Mouse (Mus musculus): Measurements from ENCODE around the gene Npr2. TPM values are rescaled to one million over a fixed set of nuclear protein-coding genes. Genes with fewer than 3 reads are reported as not detected.

Npr2 gene
- polyA plus RNA-seq, 1 experiment from 2014 or later = 10.6 TPM

GRCm38 (mm10) chr4:43655656-43656338 lies 24.1 kb downstream of the Npr2 start:
- 5% methylated on average over 32 of the region's 34 CpGs for WGBS

GRCm38 (mm10) chr4:43656339-43657109 lies 24.8 kb downstream of the Npr2 start, which contains the start of gene Hint2:
Gene Hint2 (minus strand): TSS chr4:43656466.
- peak within 1 kb of the TSS; percentile 89 for H3K27ac ChIP-seq
- peaks cover 10% of the 10 kb centered on the region; the same call in 1 of the 2 replicates for H3K27me3 ChIP-seq
- ATAC-seq (ENCODE audit: borderline replicate concordance, extremely low read depth, low FRiP score, low TSS enrichment) = peak; percentile 96
- peak within 1 kb of the TSS; percentile 79 for H3K4me3 ChIP-seq
- H3K36me3 ChIP-seq = no peaks in the 10 kb centered on the region
- peak within 1 kb of the TSS; percentile 85 for H3K9ac ChIP-seq
- under 1% methylated on average over 34 of the region's 34 CpGs for WGBS
- H3K9me3 ChIP-seq = no peaks in the 10 kb centered on the region
- peaks cover 15% of the 10 kb centered on the region for H3K4me1 ChIP-seq
- peak within 1 kb of the TSS; percentile 76 for H3K4me2 ChIP-seq

More at GRCm38 (mm10) chr4:43655656-43656338, 24.1 kb downstream of the Npr2 start:
- Histone ChIP-seq H3K9ac (peak overlapping the region; percentile 85), H3K36me3 (no peaks in the 10 kb centered on the region; the same call in 1 of the 2 replicates), H3K9me3 (no peaks in the 10 kb centered on the region), H3K4me2 (peak overlapping the region; percentile 76), H3K27me3 (peaks cover 3% of the 10 kb centered on the region; the same call in 1 of the 2 replicates), H3K27ac (peak overlapping the region; percentile 89), H3K4me3 (peak overlapping the region; percentile 79), H3K4me1 (peaks cover 15% of the 10 kb centered on the region)
- ATAC-seq (ENCODE audit: borderline replicate concordance, extremely low read depth, low FRiP score, low TSS enrichment) = peak; percentile 16; the same call in 1 of the 2 replicates

- no peak for ATAC-seq (ENCODE audit: borderline replicate concordance, extremely low read depth, low FRiP score, low TSS enrichment)
- Histone ChIP-seq H3K27me3 (peaks cover 14% of the 10 kb centered on the region), H3K9ac (no peak overlapping the region), H3K4me2 (peak overlapping the region; percentile 76), H3K9me3 (no peaks in the 10 kb centered on the region), H3K27ac (0 out of 2 replicates have a peak overlapping the region, but pooled peaks have one; percentile 89), H3K4me3 (peak overlapping the region; percentile 79), H3K4me1 (peaks cover 15% of the 10 kb centered on the region), H3K36me3 (no peaks in the 10 kb centered on the region)
- WGBS = 50% methylated on average over 4 of the region's 4 CpGs
Measured at GRCm38 (mm10) chr4:43657146-43657545, 25.4 kb downstream of the Npr2 start.

GRCm38 (mm10) chr4:43666412-43666811 lies 34.7 kb downstream of the Npr2 start:
- ATAC-seq (ENCODE audit: borderline replicate concordance, extremely low read depth, low FRiP score, low TSS enrichment) = no peak
- H3K4me3 ChIP-seq = no peak overlapping the region
- H3K27me3 ChIP-seq = peaks cover 44% of the 10 kb centered on the region
- no peak overlapping the region for H3K9ac ChIP-seq
- 21% methylated on average over 4 of the region's 4 CpGs for WGBS
- H3K4me1 ChIP-seq = peaks cover 21% of the 10 kb centered on the region
- H3K36me3 ChIP-seq = no peaks in the 10 kb centered on the region
- no peak overlapping the region for H3K4me2 ChIP-seq
- H3K9me3 ChIP-seq = no peaks in the 10 kb centered on the region
- no peak overlapping the region for H3K27ac ChIP-seq

GRCm38 (mm10) chr4:43668782-43669427 lies 37.2 kb downstream of the Npr2 start, which contains the start of the genes Tmem8b and Fam221b:
Gene Tmem8b (plus strand): TSS chr4:43668971.
Gene Fam221b (minus strand): TSS chr4:43669145.
- H3K36me3 ChIP-seq = no peaks in the 10 kb centered on the region
- H3K27ac ChIP-seq = peak within 1 kb of the TSS; percentile 45
- H3K27me3 ChIP-seq = peaks cover 25% of the 10 kb centered on the region; the same call in 1 of the 2 replicates
- 3% methylated on average over 33 of the region's 41 CpGs for WGBS
- H3K4me2 ChIP-seq = peak within 1 kb of the TSS; percentile 87
- ATAC-seq (ENCODE audit: borderline replicate concordance, extremely low read depth, low FRiP score, low TSS enrichment) = peak; percentile 93
- H3K4me1 ChIP-seq = peaks cover 21% of the 10 kb centered on the region
- H3K9me3 ChIP-seq = no peaks in the 10 kb centered on the region
- peak within 1 kb of the TSS; percentile 83 for H3K9ac ChIP-seq
- peak within 1 kb of the TSS; percentile 86 for H3K4me3 ChIP-seq

- 2% methylated on average over 15 of the region's 25 CpGs for WGBS
- H3K36me3 ChIP-seq = 0 out of 2 replicates have a peak, but pooled peaks cover 3% of the 10 kb centered on the region
- peak overlapping the region; percentile 83 for H3K9ac ChIP-seq
- H3K4me2 ChIP-seq = peak overlapping the region; percentile 87
- peaks cover 24% of the 10 kb centered on the region; the same call in 1 of the 2 replicates for H3K27me3 ChIP-seq
- peak; percentile 81 for ATAC-seq (ENCODE audit: borderline replicate concordance, extremely low read depth, low FRiP score, low TSS enrichment)
- peak overlapping the region; percentile 86 for H3K4me3 ChIP-seq
- peaks cover 21% of the 10 kb centered on the region for H3K4me1 ChIP-seq
- H3K9me3 ChIP-seq = no peaks in the 10 kb centered on the region
- H3K27ac ChIP-seq = peak overlapping the region; percentile 45
Measured at GRCm38 (mm10) chr4:43669428-43669794, 37.7 kb downstream of the Npr2 start.

GRCm38 (mm10) chr4:43672070-43672469 lies 40.3 kb downstream of the Npr2 start:
- H3K9me3 ChIP-seq = no peaks in the 10 kb centered on the region
- 5% methylated on average over 2 of the region's 2 CpGs for WGBS
- no peak for ATAC-seq (ENCODE audit: borderline replicate concordance, extremely low read depth, low FRiP score, low TSS enrichment)
- H3K27me3 ChIP-seq = peaks cover 5% of the 10 kb centered on the region; the same call in 1 of the 2 replicates
- H3K36me3 ChIP-seq = peaks cover 6% of the 10 kb centered on the region; the same call in 1 of the 2 replicates
- H3K27ac ChIP-seq = no peak overlapping the region
- no peak overlapping the region for H3K4me3 ChIP-seq
- H3K4me2 ChIP-seq = no peak overlapping the region
- peaks cover 21% of the 10 kb centered on the region for H3K4me1 ChIP-seq
- H3K9ac ChIP-seq = no peak overlapping the region

GRCm38 (mm10) chr4:43673703-43674102 lies 42.0 kb downstream of the Npr2 start:
- Histone ChIP-seq H3K27me3 (no peaks in the 10 kb centered on the region), H3K9ac (no peak overlapping the region), H3K4me2 (no peak overlapping the region), H3K9me3 (no peaks in the 10 kb centered on the region), H3K36me3 (peaks cover 6% of the 10 kb centered on the region; the same call in 1 of the 2 replicates), H3K27ac (no peak overlapping the region), H3K4me3 (no peak overlapping the region), H3K4me1 (peaks cover 16% of the 10 kb centered on the region)
- no peak for ATAC-seq (ENCODE audit: borderline replicate concordance, extremely low read depth, low FRiP score, low TSS enrichment)
- WGBS = 68% methylated on average over 8 of the region's 8 CpGs

- 76% methylated on average over 5 of the region's 5 CpGs for WGBS
- no peak overlapping the region for H3K27ac ChIP-seq
- no peak for ATAC-seq (ENCODE audit: borderline replicate concordance, extremely low read depth, low FRiP score, low TSS enrichment)
Measured at GRCm38 (mm10) chr4:43674974-43675373, 43.2 kb downstream of the Npr2 start.

GRCm38 (mm10) chr4:43675608-43676007 lies 43.9 kb downstream of the Npr2 start:
- no peaks in the 10 kb centered on the region for H3K9me3 ChIP-seq
- H3K4me2 ChIP-seq = no peak overlapping the region
- no peaks in the 10 kb centered on the region for H3K27me3 ChIP-seq
- no peak overlapping the region for H3K27ac ChIP-seq
- H3K4me3 ChIP-seq = no peak overlapping the region
- peaks cover 6% of the 10 kb centered on the region; the same call in 1 of the 2 replicates for H3K36me3 ChIP-seq
- 69% methylated on average over 4 of the region's 4 CpGs for WGBS
- H3K4me1 ChIP-seq = peaks cover 4% of the 10 kb centered on the region; the same call in 1 of the 2 replicates
- H3K9ac ChIP-seq = no peak overlapping the region
- no peak for ATAC-seq (ENCODE audit: borderline replicate concordance, extremely low read depth, low FRiP score, low TSS enrichment)

More at GRCm38 (mm10) chr4:43674974-43675373, 43.2 kb downstream of the Npr2 start:
- H3K4me2 ChIP-seq = no peak overlapping the region
- H3K36me3 ChIP-seq = peaks cover 6% of the 10 kb centered on the region; the same call in 1 of the 2 replicates
- no peaks in the 10 kb centered on the region for H3K9me3 ChIP-seq
- H3K27me3 ChIP-seq = no peaks in the 10 kb centered on the region
- H3K4me3 ChIP-seq = no peak overlapping the region
- peaks cover 9% of the 10 kb centered on the region for H3K4me1 ChIP-seq
- no peak overlapping the region for H3K9ac ChIP-seq

GRCm38 (mm10) chr4:43678541-43678940 lies 46.8 kb downstream of the Npr2 start:
- H3K27me3 ChIP-seq = no peaks in the 10 kb centered on the region
- 88% methylated on average over 6 of the region's 6 CpGs for WGBS
- H3K4me1 ChIP-seq = no peaks in the 10 kb centered on the region
- no peak for ATAC-seq (ENCODE audit: borderline replicate concordance, extremely low read depth, low FRiP score, low TSS enrichment)
- no peak overlapping the region for H3K9ac ChIP-seq
- no peak overlapping the region for H3K4me2 ChIP-seq
- H3K9me3 ChIP-seq = no peaks in the 10 kb centered on the region
- H3K4me3 ChIP-seq = no peak overlapping the region
- H3K27ac ChIP-seq = no peak overlapping the region
- peaks cover 15% of the 10 kb centered on the region; the same call in 1 of the 2 replicates for H3K36me3 ChIP-seq

All from lung, embryonic 15.5 days (tissue).